Mouse (Mus musculus) thymus, adult 18-20 months (tissue): ENCODE data around the gene Comt.

ENCODE experiments used
- DNase-seq, 2 experiments: peaks; one replicate each; pipeline ENCODE4 v3.0.0; 2022; ENCODE audit warnings: mixed read lengths in 2 of 2

Gene Comt

GRCm38 (mm10) chr16:18426802-18427280 is at the start of gene Comt:
Gene Comt (minus strand): TSS chr16:18426852.
- no peak for DNase-seq

- DNase-seq: no peak
These were observed 47.4 kb upstream of the Comt start for GRCm38 (mm10) chr16:18474021-18474420.

GRCm38 (mm10) chr16:18472976-18473375 is 46.3 kb upstream of the Comt start:
- peak in 1 of 2 experiments; percentile 0 for DNase-seq

GRCm38 (mm10) chr16:18472416-18472815 is 45.8 kb upstream of the Comt start:
- no peak for DNase-seq

GRCm38 (mm10) chr16:18471976-18472375 is 45.3 kb upstream of the Comt start:
- no peak for DNase-seq

- DNase-seq: no peak
These were observed 44.8 kb upstream of the Comt start for GRCm38 (mm10) chr16:18471381-18471955.

- no peak for DNase-seq
These were observed 44.2 kb upstream of the Comt start for GRCm38 (mm10) chr16:18470829-18471228.

GRCm38 (mm10) chr16:18464271-18464670 is 37.6 kb upstream of the Comt start:
- no peak for DNase-seq

- DNase-seq: no peak
These were observed 35.9 kb upstream of the Comt start for GRCm38 (mm10) chr16:18462598-18462997.

- DNase-seq: no peak
These were observed 35.4 kb upstream of the Comt start for GRCm38 (mm10) chr16:18462031-18462430.

GRCm38 (mm10) chr16:18460826-18461225 is 34.2 kb upstream of the Comt start:
- no peak for DNase-seq

GRCm38 (mm10) chr16:18459955-18460370 is 33.3 kb upstream of the Comt start:
- peak; percentile 72 to 84 for DNase-seq

- DNase-seq: peak in 1 of 2 experiments; percentile 54
These were observed 32.8 kb upstream of the Comt start for GRCm38 (mm10) chr16:18459335-18459954.

- no peak for DNase-seq
These were observed 32.0 kb upstream of the Comt start for GRCm38 (mm10) chr16:18458661-18459060.

GRCm38 (mm10) chr16:18455407-18455806 is 28.8 kb upstream of the Comt start:
- DNase-seq: no peak

GRCm38 (mm10) chr16:18453846-18454245 is 27.2 kb upstream of the Comt start:
- no peak for DNase-seq

- no peak for DNase-seq
These were observed 25.8 kb upstream of the Comt start for GRCm38 (mm10) chr16:18452361-18452862.

GRCm38 (mm10) chr16:18451486-18452181 is 25.0 kb upstream of the Comt start:
- no peak for DNase-seq

GRCm38 (mm10) chr16:18449005-18449404 is 22.4 kb upstream of the Comt start:
- no peak for DNase-seq

- no peak for DNase-seq
These were observed 21.5 kb upstream of the Comt start for GRCm38 (mm10) chr16:18448104-18448503.

GRCm38 (mm10) chr16:18447243-18447642 is 20.6 kb upstream of the Comt start:
- DNase-seq: no peak

GRCm38 (mm10) chr16:18443385-18443841 is 16.8 kb upstream of the Comt start:
- DNase-seq: peak; percentile 84

GRCm38 (mm10) chr16:18436128-18436527 is 9.5 kb upstream of the Comt start:
- no peak for DNase-seq
